Mouse (Mus musculus) monocyte, adult 5-6 weeks (primary cell): ENCODE measurements around the gene Pigq. TPM values are rescaled to one million over a fixed set of nuclear protein-coding genes. Genes with fewer than 3 reads are reported as not detected.

Source experiments
- ATAC-seq: fragments of 153-309, 156-312 bp; replicated peaks from 2 replicates; pipeline ENCODE4 v1.8.0; 2017; ENCODE audit warnings: mild to moderate bottlenecking; ENCODE audit not compliant: low TSS enrichment, insufficient number of reproducible peaks, severe bottlenecking, poor library complexity, low FRiP score
- total RNA-seq: library from RNA; stranded (forward); fragments of 200-1000, 200-491, 200-594 nt; gene quantifications from 3 replicates; pipeline ENCODE4 v1.2.3, GENCODE M21; 2017

Gene Pigq
- 13.5 to 34.1 TPM (median 18.4 TPM) in 3 replicates for total RNA-seq

DNA sequence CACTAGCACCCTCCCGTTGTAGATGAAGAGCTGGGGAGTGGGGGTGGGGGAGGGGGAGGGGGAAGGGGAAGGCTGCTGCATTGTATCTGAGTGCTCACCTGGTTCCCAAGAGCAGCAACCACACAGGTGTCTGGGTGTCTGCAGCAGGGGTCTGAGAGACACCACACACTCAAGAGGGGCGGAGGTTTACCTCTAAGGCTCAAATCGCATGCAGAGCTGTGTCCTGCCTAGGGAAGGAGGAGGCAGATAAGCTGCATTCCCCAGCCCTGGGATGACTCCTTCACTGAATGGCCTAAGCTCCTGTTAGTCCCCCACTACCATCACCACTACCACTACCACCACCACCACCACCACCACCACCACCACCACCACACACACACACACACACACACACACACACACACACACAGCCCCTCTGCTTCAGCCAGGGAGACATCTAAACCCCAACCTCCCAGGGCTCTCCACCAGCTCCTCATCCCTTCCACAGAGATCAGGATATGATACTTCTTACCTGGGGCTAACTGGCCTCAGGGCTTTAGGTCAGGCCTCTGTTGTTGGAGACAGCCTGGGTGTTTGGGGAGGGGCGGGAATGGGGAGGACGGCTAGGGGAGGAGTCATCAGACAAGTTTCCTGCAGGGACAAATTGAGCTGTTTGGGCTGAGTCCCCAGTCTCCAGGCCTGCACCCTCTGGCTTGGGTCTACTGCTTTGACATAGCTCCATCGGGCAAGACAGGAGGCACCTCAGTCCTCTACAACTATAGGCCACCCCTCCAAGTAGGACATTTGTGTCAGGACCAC is at the start of gene Pigq, which contains the start of gene Nhlrc4:
Gene Pigq (minus strand): TSS at position 571 of the 798 bp plus-strand sequence.
Gene Nhlrc4 (minus strand): TSS at position 596 of the 798 bp plus-strand sequence.
- no peak for ATAC-seq

- ATAC-seq: no peak
Measured at GRCm38 (mm10) chr17:25993489-25993888, 48.8 kb upstream of the Pigq start.

GRCm38 (mm10) chr17:25992274-25992673 is 47.5 kb upstream of the Pigq start:
- no peak for ATAC-seq

DNA sequence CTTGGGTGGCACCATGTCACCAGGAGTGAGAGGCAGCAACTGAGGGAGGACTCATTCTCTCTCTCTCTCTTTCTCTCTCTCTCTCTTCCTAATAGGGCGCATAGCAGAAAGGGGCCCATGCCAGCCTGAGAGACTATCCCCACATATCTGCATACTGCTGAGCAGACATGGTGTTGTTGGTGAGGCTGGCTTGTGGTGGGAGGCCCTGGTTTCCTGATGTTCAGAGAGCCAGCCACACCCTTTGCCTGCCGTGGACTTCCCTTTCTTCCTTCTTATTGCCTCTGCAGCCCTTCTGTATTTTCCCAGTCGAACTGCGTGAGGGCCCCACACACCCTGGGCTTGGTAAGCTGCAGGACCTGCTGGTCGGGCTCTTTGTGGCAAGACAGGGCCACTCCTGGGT is 45.6 kb upstream of the Pigq start:
- peak; percentile 48 for ATAC-seq

GRCm38 (mm10) chr17:25985306-25986294 is 40.9 kb upstream of the Pigq start, which contains the start of gene Capn15:
Capn15 (minus strand) TSS chr17:25985796.
- ATAC-seq: peak; percentile 88

DNA sequence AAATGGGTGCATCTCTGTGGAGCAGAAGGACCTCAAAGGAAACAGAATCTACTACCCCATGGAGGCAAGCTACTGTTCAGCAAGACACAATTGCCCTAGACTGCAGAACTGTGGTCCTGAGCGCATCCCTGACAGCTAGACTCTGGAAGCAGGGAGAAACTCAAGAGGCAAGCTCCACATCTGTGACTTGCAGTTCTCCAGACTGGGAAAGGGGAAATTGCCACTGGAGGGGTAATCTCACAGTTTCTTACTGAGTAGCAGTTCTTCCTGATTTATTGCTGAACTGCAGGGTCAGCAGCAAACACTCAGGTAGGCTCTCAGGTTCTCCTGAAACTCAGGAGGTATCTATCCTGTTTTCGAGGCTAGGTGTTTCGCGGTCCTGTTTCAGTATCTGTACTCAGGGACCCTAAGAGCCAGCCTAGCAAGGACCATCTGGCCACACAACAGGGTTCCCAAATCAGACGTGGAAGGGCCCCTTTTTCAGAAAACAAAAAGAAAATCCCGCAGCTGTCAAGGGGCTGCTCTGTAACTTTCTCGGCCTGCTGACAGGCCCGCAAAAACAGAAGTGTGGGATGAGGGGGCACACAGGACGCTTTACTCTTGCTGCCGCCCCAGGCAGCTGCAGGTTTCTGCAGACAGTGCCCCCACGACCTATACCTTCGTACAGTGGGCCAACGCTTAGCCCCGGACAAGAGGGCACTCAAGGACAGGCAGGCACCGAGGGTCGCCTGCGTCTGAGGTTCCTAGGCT is 40.0 kb upstream of the Pigq start:
- no peak for ATAC-seq

- ATAC-seq: no peak
Measured at GRCm38 (mm10) chr17:25984066-25984465, 39.3 kb upstream of the Pigq start.

GRCm38 (mm10) chr17:25982913-25983312 is 38.2 kb upstream of the Pigq start:
- ATAC-seq: no peak

DNA sequence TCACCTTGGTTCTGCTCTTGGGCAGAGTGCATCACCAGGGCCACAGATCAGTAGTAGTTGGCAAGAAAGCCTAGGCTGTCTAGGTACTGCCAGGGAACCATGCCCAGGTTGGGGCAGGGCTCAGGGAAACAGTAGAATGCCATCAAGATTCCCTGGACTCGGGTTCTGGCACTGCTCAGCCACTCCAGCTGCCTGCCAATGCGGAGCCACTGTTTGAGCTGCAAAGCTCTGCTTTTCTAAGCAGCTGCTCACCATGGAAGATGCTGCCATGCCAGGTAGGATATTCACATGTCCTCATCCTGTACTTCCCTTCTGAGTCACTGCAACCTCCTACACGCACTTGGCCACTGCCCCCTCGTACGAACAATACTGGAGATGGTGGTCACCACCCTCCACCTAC is 36.1 kb upstream of the Pigq start:
- ATAC-seq: no peak

- ATAC-seq: no peak
Measured at GRCm38 (mm10) chr17:25979829-25980738, 35.3 kb upstream of the Pigq start.

- ATAC-seq: no peak
Measured at GRCm38 (mm10) chr17:25970954-25971707, 26.4 kb upstream of the Pigq start.

- no peak for ATAC-seq
Measured at GRCm38 (mm10) chr17:25970448-25970847, 25.7 kb upstream of the Pigq start.

DNA sequence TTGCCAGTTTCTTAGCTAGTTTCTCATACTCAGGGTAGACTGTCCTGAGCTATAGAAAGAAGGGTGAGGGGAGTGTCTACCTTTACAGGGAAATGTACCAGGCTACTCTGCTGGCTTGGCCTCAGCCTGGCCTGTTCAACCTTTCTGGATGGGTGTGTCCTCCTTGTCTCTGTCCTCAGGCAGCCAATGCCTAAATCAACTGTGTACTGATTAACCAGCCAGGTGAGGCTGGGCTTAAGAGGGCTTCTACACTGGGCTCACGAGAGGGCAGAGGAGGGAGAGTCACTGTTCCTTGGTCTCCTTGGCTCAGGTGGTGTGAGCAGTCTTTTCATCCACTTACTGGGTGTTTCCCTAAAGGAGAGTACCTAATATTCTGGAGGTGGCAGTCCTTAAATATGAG is 23.4 kb upstream of the Pigq start:
- no peak for ATAC-seq

GRCm38 (mm10) chr17:25967652-25968051 is 22.9 kb upstream of the Pigq start:
- ATAC-seq: no peak

- no peak for ATAC-seq
Measured at GRCm38 (mm10) chr17:25964271-25964670, 19.5 kb upstream of the Pigq start.

GRCm38 (mm10) chr17:25962413-25962905 is 17.7 kb upstream of the Pigq start:
- ATAC-seq: no peak

GRCm38 (mm10) chr17:25961566-25961965 is 16.8 kb upstream of the Pigq start:
- ATAC-seq: no peak
